Mouse (Mus musculus) liver, adult 2 months (tissue): ENCODE measurements around the gene Cfap57. TPM values are rescaled to one million over a fixed set of nuclear protein-coding genes. Genes with fewer than 3 reads are reported as not detected.

Experiments
- DNase-seq: peaks from one replicate; pipeline ENCODE4 v3.0.0-alpha.2; 2011; ENCODE audit warnings: low read depth, low spot score; ENCODE audit errors: extremely low read depth
- H3K27ac ChIP-seq: fragments of 200-500 bp; replicated peaks from 2 replicates; pipeline ENCODE4 v1.5.1; 2012; ENCODE audit warnings: low read depth, mild to moderate bottlenecking, control low read depth, inconsistent platforms, low read length; ENCODE audit not compliant: insufficient read depth
- H3K27me3 ChIP-seq: fragments of 200-500 bp; 2 replicates; pipeline ENCODE4 v1.6.1; 2012; ENCODE audit warnings: mild to moderate bottlenecking, moderate library complexity, low read length, inconsistent platforms; ENCODE audit not compliant: control insufficient read depth, insufficient read depth
- H3K36me3 ChIP-seq: fragments of 200-500 bp; 2 replicates; pipeline ENCODE4 v1.6.1; 2012; ENCODE audit warnings: low read length, inconsistent platforms; ENCODE audit not compliant: control insufficient read depth, insufficient read depth
- H3K4me1 ChIP-seq: fragments of 200-500 bp; 2 replicates; pipeline ENCODE4 v1.6.1; 2011; ENCODE audit warnings: low read length; ENCODE audit not compliant: control insufficient read depth, insufficient read depth
- H3K4me3 ChIP-seq: fragments of 200-500 bp; 2 replicates; pipeline ENCODE4 v1.5.1; 2011; ENCODE audit warnings: low read depth, mild to moderate bottlenecking, control low read depth, low read length, moderate library complexity; ENCODE audit not compliant: insufficient read depth
- H3K79me2 ChIP-seq: fragments of 200-500 bp; 2 replicates; pipeline ENCODE4 v1.6.1; 2012; ENCODE audit warnings: inconsistent platforms, mild to moderate bottlenecking, low read length, moderate library complexity; ENCODE audit not compliant: control insufficient read depth, insufficient read depth
- H3K9ac ChIP-seq: fragments of 200-500 bp; 2 replicates; pipeline ENCODE4 v1.6.1; 2012; ENCODE audit warnings: low read depth, mild to moderate bottlenecking, control low read depth, inconsistent platforms, low read length
- CTCF ChIP-seq: fragments of 200-500 bp; IDR thresholded peaks from 2 replicates; pipeline ENCODE4 v1.5.1; 2011; ENCODE audit warnings: low read depth, low read length, control low read depth
- POLR2A ChIP-seq: fragments of 200-500 bp; IDR thresholded peaks from 2 replicates; pipeline ENCODE4 v1.6.1; 2011; ENCODE audit warnings: low read length, control low read depth; ENCODE audit not compliant: insufficient read depth; ENCODE audit errors: extremely low read depth
- WGBS: fragments of 180-500 bp; shearing (Covaris S2); methylation state at CpG from one replicate; pipeline ENCODE4 v1.1.7; 2018; 5-methylcytosine and 5-hydroxymethylcytosine counted together
- polyA plus RNA-seq: library from polyadenylated mRNA; depleted of rRNA; stranded (reverse); fragments of >200 nt; gene quantifications from 2 replicates; pipeline ENCODE4 v1.2.3, GENCODE M21; 2012
- total RNA-seq: library from RNA; depleted of rRNA; stranded (reverse); fragments of >200 nt; gene quantifications from 2 replicates; pipeline ENCODE4 v1.2.3, GENCODE M21; 2014

Gene Cfap57
- total and polyA plus RNA-seq, 2 experiments = not detected

GRCm38 (mm10) chr4:118533156-118533555 is 87.4 kb downstream of the Cfap57 start:
- Histone ChIP-seq H3K4me1 (no peaks in the 10 kb centered on the region), H3K9ac (no peak overlapping the region), H3K79me2 (no peaks in the 10 kb centered on the region), H3K27ac (no peak overlapping the region), H3K36me3 (no peaks in the 10 kb centered on the region), H3K27me3 (no peaks in the 10 kb centered on the region), H3K4me3 (no peak overlapping the region)
- WGBS = 93% methylated on average over 3 of the region's 4 CpGs
- no peak for TF ChIP-seq POLR2A
- no peak for TF ChIP-seq CTCF
- no peak for DNase-seq

DNA sequence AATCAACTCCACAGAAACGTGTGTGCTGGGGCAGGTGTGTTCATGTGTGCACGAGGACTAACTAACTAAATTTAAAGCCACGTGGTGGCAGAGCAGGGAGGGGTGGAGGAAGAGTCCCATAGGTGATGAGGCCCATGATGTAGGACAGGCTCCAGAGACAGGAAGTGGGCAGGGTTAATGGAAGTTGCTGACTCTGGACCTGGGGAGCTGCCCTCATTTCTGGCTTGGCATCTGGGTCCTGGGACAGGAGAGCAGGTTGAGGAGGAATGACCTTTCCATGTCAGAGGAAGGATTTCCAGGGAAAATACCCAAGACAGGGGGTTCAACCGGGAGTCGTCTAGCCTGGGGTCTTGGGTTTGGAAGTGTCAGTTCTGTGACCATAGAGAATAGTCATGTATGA is 87.9 kb downstream of the Cfap57 start:
- Histone ChIP-seq H3K4me1 (no peaks in the 10 kb centered on the region), H3K27ac (no peak overlapping the region), H3K9ac (no peak overlapping the region), H3K4me3 (no peak overlapping the region), H3K36me3 (no peaks in the 10 kb centered on the region), H3K79me2 (no peaks in the 10 kb centered on the region), H3K27me3 (no peaks in the 10 kb centered on the region)
- DNase-seq = no peak
- TF ChIP-seq CTCF (no peak), POLR2A (no peak)
- WGBS = 74% methylated on average over 5 of the region's 5 CpGs

GRCm38 (mm10) chr4:118527720-118528119 is 92.9 kb downstream of the Cfap57 start:
- DNase-seq = no peak
- Histone ChIP-seq H3K4me3 (no peak overlapping the region), H3K27ac (no peak overlapping the region), H3K36me3 (no peaks in the 10 kb centered on the region), H3K4me1 (peaks cover 8% of the 10 kb centered on the region), H3K79me2 (no peaks in the 10 kb centered on the region), H3K27me3 (no peaks in the 10 kb centered on the region), H3K9ac (no peak overlapping the region)
- 76% methylated on average over 6 of the region's 6 CpGs for WGBS
- TF ChIP-seq CTCF (no peak), POLR2A (no peak)

DNA sequence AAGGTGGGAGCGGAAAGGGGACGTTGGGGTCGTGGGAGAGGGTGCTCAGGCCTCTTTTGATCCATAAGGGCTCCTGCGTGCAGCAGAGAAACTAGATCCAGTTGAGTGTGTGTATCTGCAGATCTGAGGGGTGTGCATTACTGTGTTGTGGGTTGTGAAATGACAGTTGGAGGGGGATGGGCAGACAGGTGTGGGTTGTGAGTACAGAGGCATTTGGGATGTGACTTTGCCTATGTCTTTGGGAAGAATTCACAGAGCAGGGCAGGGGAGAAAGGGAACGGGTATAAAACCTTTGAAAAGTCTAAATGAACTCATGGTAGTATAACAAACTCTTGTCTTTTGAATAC is 93.3 kb downstream of the Cfap57 start:
- Histone ChIP-seq H3K4me1 (peaks cover 8% of the 10 kb centered on the region), H3K27ac (peak overlapping the region; percentile 94), H3K27me3 (no peaks in the 10 kb centered on the region), H3K36me3 (no peaks in the 10 kb centered on the region), H3K4me3 (peak overlapping the region; percentile 73), H3K9ac (peak overlapping the region; percentile 71), H3K79me2 (no peaks in the 10 kb centered on the region)
- DNase-seq = no peak
- 23% methylated on average over 5 of the region's 5 CpGs for WGBS
- TF ChIP-seq CTCF = no peak

DNA sequence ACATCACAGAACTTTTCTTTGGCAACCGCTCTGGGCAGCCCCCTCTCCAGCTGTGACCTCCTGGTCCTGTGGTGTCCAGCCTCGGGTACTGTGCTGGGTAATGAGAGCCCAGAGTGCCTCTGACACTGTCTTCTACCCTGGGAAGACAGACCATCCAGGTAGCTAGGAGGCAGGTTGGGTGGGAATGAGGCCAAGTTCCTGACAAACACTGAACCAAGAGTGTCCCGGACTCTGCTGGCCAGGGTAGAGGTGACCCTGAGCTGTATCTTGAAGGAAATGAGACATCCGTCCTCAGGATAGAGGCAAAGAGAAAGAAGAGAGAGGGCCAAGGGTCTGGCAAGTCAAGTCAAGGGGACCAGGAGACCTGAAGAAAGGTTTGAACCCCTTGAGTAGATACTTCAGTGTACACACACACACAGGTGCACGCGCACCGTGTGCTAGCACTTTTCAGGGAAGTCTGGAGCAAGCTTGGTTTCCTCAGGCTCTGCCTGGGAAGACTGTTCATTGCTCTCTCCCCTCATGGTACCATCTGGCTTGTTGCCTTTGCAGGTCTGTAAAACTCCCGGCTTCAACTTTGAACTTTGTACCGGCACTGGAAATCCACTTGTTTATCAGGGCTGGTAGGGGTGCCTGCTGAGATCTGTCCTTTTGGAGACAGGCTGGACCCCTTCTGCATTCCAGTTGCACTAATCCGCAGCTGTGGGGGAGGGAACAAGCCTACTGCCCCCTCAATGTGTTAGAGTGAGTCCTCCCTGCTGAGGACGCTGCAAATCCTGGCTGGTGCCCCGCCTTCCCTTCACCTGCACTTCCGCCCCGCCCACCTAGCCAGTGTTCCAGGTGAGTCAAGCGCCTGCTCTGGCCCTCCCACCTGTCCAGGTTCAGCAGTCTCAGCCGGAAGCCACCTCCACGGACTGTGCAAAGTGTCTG is 93.9 kb downstream of the Cfap57 start, which contains the start of gene 2610528J11Rik:
Gene 2610528J11Rik, plus strand, starts transcription at position 592 of the 927 bp plus-strand sequence.
- H3K4me1 ChIP-seq = peaks cover 8% of the 10 kb centered on the region
- H3K36me3 ChIP-seq = no peaks in the 10 kb centered on the region
- H3K4me3 ChIP-seq = peak within 1 kb of the TSS; percentile 73
- H3K27me3 ChIP-seq = no peaks in the 10 kb centered on the region
- no peak for TF ChIP-seq CTCF
- 0 out of 2 replicates have a peak, but pooled peaks have one; percentile 3 for TF ChIP-seq POLR2A
- H3K27ac ChIP-seq = peak within 1 kb of the TSS; percentile 94
- DNase-seq = peak; percentile 90
- 22% methylated on average over 17 of the region's 17 CpGs for WGBS
- H3K79me2 ChIP-seq = no peaks in the 10 kb centered on the region
- peak within 1 kb of the TSS; percentile 71 for H3K9ac ChIP-seq

GRCm38 (mm10) chr4:118525779-118526178 is 94.8 kb downstream of the Cfap57 start:
- 87% methylated on average over 3 of the region's 3 CpGs for WGBS
- no peaks in the 10 kb centered on the region for H3K27me3 ChIP-seq
- H3K27ac ChIP-seq = no peak overlapping the region

More at GRCm38 (mm10) chr4:118525779-118526178, 94.8 kb downstream of the Cfap57 start:
- Histone ChIP-seq H3K79me2 (no peaks in the 10 kb centered on the region), H3K9ac (no peak overlapping the region), H3K4me1 (peaks cover 8% of the 10 kb centered on the region), H3K36me3 (no peaks in the 10 kb centered on the region), H3K4me3 (no peak overlapping the region)
- no peak for DNase-seq
- TF ChIP-seq CTCF = no peak
- TF ChIP-seq POLR2A = no peak
